Mouse (Mus musculus): Measurements from ENCODE around the gene Atf7. TPM values are rescaled to one million over a fixed set of nuclear protein-coding genes. Genes with fewer than 3 reads are reported as not detected.

Atf7 gene
- total RNA-seq, 1 experiment: 12.4 TPM

DNA sequence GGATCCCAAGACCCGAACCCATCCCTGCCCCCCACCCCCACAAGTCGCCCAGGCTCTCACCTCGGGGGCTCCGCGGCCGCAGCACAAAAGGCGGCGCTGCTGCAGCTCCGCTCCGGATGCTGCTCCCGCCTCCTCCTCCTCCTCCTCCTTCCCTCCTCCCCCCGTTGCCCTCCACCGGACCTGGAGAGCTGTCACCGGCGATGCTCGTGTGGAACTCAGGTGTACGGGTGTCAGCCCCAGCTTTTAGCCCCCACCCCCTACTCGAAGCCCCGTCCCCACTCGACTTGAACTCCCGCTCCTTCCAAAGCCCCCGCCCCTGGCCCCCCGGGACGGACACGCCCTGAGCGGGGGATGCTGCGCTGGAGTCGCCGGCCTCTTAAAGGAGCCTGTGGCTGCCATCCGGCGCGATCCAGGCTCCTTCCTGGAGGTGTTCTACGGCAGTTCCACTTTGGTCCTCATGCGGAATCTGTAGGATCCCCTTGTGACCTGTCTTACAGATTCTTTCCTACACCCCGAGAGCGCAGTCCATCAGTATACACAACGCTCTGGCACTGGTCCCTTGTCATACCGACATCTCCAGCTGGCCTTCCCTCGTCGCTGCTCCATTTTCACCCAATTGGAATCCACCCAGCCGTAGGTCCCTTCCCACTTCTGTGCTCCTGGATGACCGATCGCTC lies 108.4 kb downstream of the Atf7 start, which contains the start of gene Map3k12:
Gene Map3k12 (minus strand): TSS at position 337 of the 677 bp plus-strand sequence.
- peaks cover 0 to 9% of the 10 kb centered on the region in 2 experiments; a peak in 2 of 4 replicates for H3K4me1 ChIP-seq (ENCODE audit: control insufficient read depth in 2 of 2, insufficient read depth in 2 of 2, low read length in 2 of 2, poor library complexity in 1 of 2)
- H3K9me3 ChIP-seq (ENCODE audit: control insufficient read depth, insufficient read depth, low read depth, low read length): no peaks in the 10 kb centered on the region
- peak within 1 kb of the TSS; percentile 80 to 84 for H3K4me3 ChIP-seq (ENCODE audit: insufficient read depth in 1 of 2, low read depth in 1 of 2, low read length in 2 of 2, poor library complexity in 1 of 2, severe bottlenecking in 1 of 2)
- H3K9ac ChIP-seq (ENCODE audit: insufficient read depth, low read depth, low read length, poor library complexity, severe bottlenecking): peak within 1 kb of the TSS; percentile 81
- in situ Hi-C loops (cut with MboI; ENCODE audit: low sequenced_read_pairs in 2 of 2, unreplicated experiment in 2 of 2): no loop called here
- peaks cover 14% of the 10 kb centered on the region for H3K36me3 ChIP-seq (ENCODE audit: control insufficient read depth, insufficient read depth, low read length, poor library complexity, severe bottlenecking)
- TF ChIP-seq MAFK (IDR thresholded peaks at IDR 0.05; ENCODE audit: insufficient read depth, low read depth, low read length) (no peak), HCFC1 (IDR thresholded peaks at IDR 0.05; ENCODE audit: borderline replicate concordance, insufficient read depth, low read length) (0 out of 2 replicates have a peak, but pooled peaks have one; percentile 18)
- DNase-seq (ENCODE audit: low read depth, low spot score): no peak
- peak within 1 kb of the TSS; percentile 36; the same call in 1 of the 2 replicates for H3K27ac ChIP-seq (ENCODE audit: insufficient read depth, low read depth, low read length, poor library complexity, severe bottlenecking)

DNA sequence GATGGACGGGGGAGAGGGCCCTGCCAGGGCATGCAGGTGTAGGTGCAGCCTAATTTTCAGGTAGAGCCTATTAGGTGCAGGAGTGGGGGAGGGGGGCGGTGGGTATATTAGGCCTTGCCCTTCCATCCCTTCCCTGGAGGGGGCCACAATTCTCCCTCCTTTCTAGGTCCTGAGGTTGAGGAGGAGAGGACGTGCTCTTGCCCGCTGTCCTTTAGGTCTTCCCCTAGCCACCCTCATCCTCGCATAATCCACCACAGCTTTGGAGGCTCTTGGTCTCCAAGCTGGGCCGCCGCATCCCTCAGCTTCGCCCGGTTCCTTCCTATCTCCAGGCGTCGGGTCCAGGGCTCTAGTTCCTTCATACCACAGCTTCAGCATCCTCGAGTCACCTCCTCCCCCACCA lies 109.0 kb downstream of the Atf7 start:
- in situ Hi-C loops (cut with MboI; ENCODE audit: low sequenced_read_pairs in 2 of 2, unreplicated experiment in 2 of 2): no loop called here
- DNase-seq (ENCODE audit: low read depth, low spot score): no peak
- no peak for TF ChIP-seq CHD2 (IDR thresholded peaks at IDR 0.05; ENCODE audit: low read depth, low read length)
- no peak for TF ChIP-seq ZC3H11A (IDR thresholded peaks at IDR 0.05; ENCODE audit: borderline replicate concordance, low read depth, low read length)
- no peak for TF ChIP-seq MAFK (IDR thresholded peaks at IDR 0.05; ENCODE audit: insufficient read depth, low read depth, low read length)
- no peak for TF ChIP-seq ZNF384 (IDR thresholded peaks at IDR 0.05; ENCODE audit: low read depth, low read length)
- TF ChIP-seq HCFC1 (IDR thresholded peaks at IDR 0.05; ENCODE audit: borderline replicate concordance, insufficient read depth, low read length): no peak

DNA sequence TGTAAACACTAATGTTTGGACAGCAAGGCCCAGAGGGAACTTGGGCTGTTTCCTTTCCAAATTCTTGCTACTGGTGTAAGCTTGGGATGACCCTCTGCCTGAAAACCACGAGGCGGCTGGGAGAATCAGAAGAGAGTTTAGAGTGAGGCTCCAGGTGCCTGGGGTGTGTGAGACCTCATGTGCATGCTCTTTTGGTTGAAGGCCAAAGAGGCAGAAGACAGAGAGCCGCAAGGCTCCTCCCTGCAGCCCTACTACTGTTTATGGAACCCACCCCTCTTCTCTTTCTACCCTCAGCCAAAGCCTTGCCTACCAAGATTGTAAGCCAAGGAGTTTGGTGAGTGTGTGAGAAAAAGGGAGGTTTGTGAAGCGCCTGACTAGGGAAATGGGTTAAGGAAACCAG lies 109.5 kb downstream of the Atf7 start:
- in situ Hi-C loops (cut with MboI; ENCODE audit: low sequenced_read_pairs in 2 of 2, unreplicated experiment in 2 of 2): no loop called here
- peaks cover 0 to 20% of the 10 kb centered on the region in 2 experiments; a peak in 2 of 4 replicates for H3K4me1 ChIP-seq (ENCODE audit: control insufficient read depth in 2 of 2, insufficient read depth in 2 of 2, low read length in 2 of 2, poor library complexity in 1 of 2)
- no peak overlapping the region; the same call in 1 of the 2 replicates for H3K27ac ChIP-seq (ENCODE audit: insufficient read depth, low read depth, low read length, poor library complexity, severe bottlenecking)
- no peak for DNase-seq (ENCODE audit: low read depth, low spot score)
- peak overlapping the region; percentile 80 to 84 for H3K4me3 ChIP-seq (ENCODE audit: insufficient read depth in 1 of 2, low read depth in 1 of 2, low read length in 2 of 2, poor library complexity in 1 of 2, severe bottlenecking in 1 of 2)
- TF ChIP-seq ZC3H11A (IDR thresholded peaks at IDR 0.05; ENCODE audit: borderline replicate concordance, low read depth, low read length) (no peak), CHD2 (IDR thresholded peaks at IDR 0.05; ENCODE audit: low read depth, low read length) (no peak), MAFK (IDR thresholded peaks at IDR 0.05; ENCODE audit: insufficient read depth, low read depth, low read length) (no peak), HCFC1 (IDR thresholded peaks at IDR 0.05; ENCODE audit: borderline replicate concordance, insufficient read depth, low read length) (no peak), ZNF384 (IDR thresholded peaks at IDR 0.05; ENCODE audit: low read depth, low read length) (no peak)
- H3K9ac ChIP-seq (ENCODE audit: insufficient read depth, low read depth, low read length, poor library complexity, severe bottlenecking): peak overlapping the region; percentile 81; the same call in 1 of the 2 replicates
- H3K9me3 ChIP-seq (ENCODE audit: control insufficient read depth, insufficient read depth, low read depth, low read length): no peaks in the 10 kb centered on the region
- H3K36me3 ChIP-seq (ENCODE audit: control insufficient read depth, insufficient read depth, low read length, poor library complexity, severe bottlenecking): peaks cover 7% of the 10 kb centered on the region; the same call in 1 of the 2 replicates

More for the DNA sequence above, 109.0 kb downstream of the Atf7 start:
- H3K36me3 ChIP-seq (ENCODE audit: control insufficient read depth, insufficient read depth, low read length, poor library complexity, severe bottlenecking): peaks cover 10% of the 10 kb centered on the region
- no peaks in the 10 kb centered on the region for H3K9me3 ChIP-seq (ENCODE audit: control insufficient read depth, insufficient read depth, low read depth, low read length)
- peak overlapping the region; percentile 80 to 84 for H3K4me3 ChIP-seq (ENCODE audit: insufficient read depth in 1 of 2, low read depth in 1 of 2, low read length in 2 of 2, poor library complexity in 1 of 2, severe bottlenecking in 1 of 2)
- H3K9ac ChIP-seq (ENCODE audit: insufficient read depth, low read depth, low read length, poor library complexity, severe bottlenecking): peak overlapping the region; percentile 81
- peaks cover 0 to 15% of the 10 kb centered on the region in 2 experiments; a peak in 2 of 4 replicates for H3K4me1 ChIP-seq (ENCODE audit: control insufficient read depth in 2 of 2, insufficient read depth in 2 of 2, low read length in 2 of 2, poor library complexity in 1 of 2)
- peak overlapping the region; percentile 2; the same call in 1 of the 2 replicates for H3K27ac ChIP-seq (ENCODE audit: insufficient read depth, low read depth, low read length, poor library complexity, severe bottlenecking)

- Histone ChIP-seq H3K27ac (ENCODE audit: insufficient read depth, low read depth, low read length, poor library complexity, severe bottlenecking) (no peak overlapping the region), H3K36me3 (ENCODE audit: control insufficient read depth, insufficient read depth, low read length, poor library complexity, severe bottlenecking) (peaks cover 1% of the 10 kb centered on the region; the same call in 1 of the 2 replicates), H3K4me3 (ENCODE audit: insufficient read depth in 1 of 2, low read depth in 1 of 2, low read length in 2 of 2, poor library complexity in 1 of 2, severe bottlenecking in 1 of 2) (no peak overlapping the region), H3K4me1 (ENCODE audit: control insufficient read depth in 2 of 2, insufficient read depth in 2 of 2, low read length in 2 of 2, poor library complexity in 1 of 2) (peaks cover 0 to 20% of the 10 kb centered on the region in 2 experiments; a peak in 2 of 4 replicates), H3K9me3 (ENCODE audit: control insufficient read depth, insufficient read depth, low read depth, low read length) (no peaks in the 10 kb centered on the region), H3K9ac (ENCODE audit: insufficient read depth, low read depth, low read length, poor library complexity, severe bottlenecking) (no peak overlapping the region)
- DNase-seq (ENCODE audit: low read depth, low spot score): no peak
- TF ChIP-seq ZC3H11A (IDR thresholded peaks at IDR 0.05; ENCODE audit: borderline replicate concordance, low read depth, low read length) (no peak), ZNF384 (IDR thresholded peaks at IDR 0.05; ENCODE audit: low read depth, low read length) (no peak), CHD2 (IDR thresholded peaks at IDR 0.05; ENCODE audit: low read depth, low read length) (no peak), MAFK (IDR thresholded peaks at IDR 0.05; ENCODE audit: insufficient read depth, low read depth, low read length) (no peak), HCFC1 (IDR thresholded peaks at IDR 0.05; ENCODE audit: borderline replicate concordance, insufficient read depth, low read length) (no peak)
- in situ Hi-C loops (cut with MboI; ENCODE audit: low sequenced_read_pairs in 2 of 2, unreplicated experiment in 2 of 2): no loop called here
Measured at GRCm38 (mm10) chr15:102515261-102515660, 110.0 kb downstream of the Atf7 start.

Data from ES-E14 (cell line).